Mouse (Mus musculus) cerebellum, adult 2 months (tissue): Measurements from ENCODE around the gene Vcan.

Experiments used
- CTCF ChIP-seq: fragments of 200-500 bp; IDR thresholded peaks from 2 replicates; pipeline ENCODE4 v1.5.1; 2011; ENCODE audit warnings: low read depth, mild to moderate bottlenecking, control low read depth, low read length, moderate library complexity, borderline replicate concordance; ENCODE audit not compliant: insufficient read depth
- POLR2A ChIP-seq: fragments of 200-500 bp; IDR thresholded peaks from 2 replicates; pipeline ENCODE4 v1.6.1; 2011; ENCODE audit warnings: low read length, control low read depth, borderline replicate concordance; ENCODE audit not compliant: insufficient read depth

GRCm38 (mm10) chr13:89692597-89692996 is 49.7 kb downstream of the Vcan start:
- TF ChIP-seq CTCF (no peak), POLR2A (no peak)
